Mouse (Mus musculus) embryonic fibroblast, embryonic 13.5 days (primary cell): ENCODE results near the gene Haus5. TPM values are rescaled to one million over a fixed set of nuclear protein-coding genes. Genes with fewer than 3 reads are reported as not detected.

Experiments
- H3K27ac ChIP-seq: 2 replicates; pipeline ENCODE4 v1.5.1; 2012; ENCODE audit warnings: low read length, control low read depth, inconsistent platforms; ENCODE audit not compliant: insufficient read depth
- H3K4me1 ChIP-seq: 2 replicates; pipeline ENCODE4 v1.6.1; 2011; ENCODE audit warnings: low read length; ENCODE audit not compliant: control insufficient read depth, insufficient read depth
- H3K4me3 ChIP-seq: 2 replicates; pipeline ENCODE4 v1.5.1; 2011; ENCODE audit warnings: mild to moderate bottlenecking, control low read depth, low read length; ENCODE audit not compliant: insufficient read depth
- CTCF ChIP-seq: IDR thresholded peaks from 2 replicates; pipeline ENCODE4 v1.5.1; 2011; ENCODE audit warnings: mild to moderate bottlenecking, control low read depth, low read length, moderate library complexity, borderline replicate concordance; ENCODE audit not compliant: insufficient read depth
- POLR2A ChIP-seq: IDR thresholded peaks from 2 replicates; pipeline ENCODE4 v1.6.1; 2011; ENCODE audit warnings: low read depth, mild to moderate bottlenecking, control low read depth, low read length, moderate library complexity
- polyA plus RNA-seq: library from polyadenylated mRNA; stranded (reverse); fragments of >200 nt; gene quantifications from 2 replicates; pipeline ENCODE4 v1.2.4, GENCODE M21; 2011; ENCODE audit warnings: low read depth; ENCODE audit not compliant: missing spikeins, insufficient read length

The Haus5 gene
- polyA plus RNA-seq, 1 experiment: 10.5 TPM

DNA sequence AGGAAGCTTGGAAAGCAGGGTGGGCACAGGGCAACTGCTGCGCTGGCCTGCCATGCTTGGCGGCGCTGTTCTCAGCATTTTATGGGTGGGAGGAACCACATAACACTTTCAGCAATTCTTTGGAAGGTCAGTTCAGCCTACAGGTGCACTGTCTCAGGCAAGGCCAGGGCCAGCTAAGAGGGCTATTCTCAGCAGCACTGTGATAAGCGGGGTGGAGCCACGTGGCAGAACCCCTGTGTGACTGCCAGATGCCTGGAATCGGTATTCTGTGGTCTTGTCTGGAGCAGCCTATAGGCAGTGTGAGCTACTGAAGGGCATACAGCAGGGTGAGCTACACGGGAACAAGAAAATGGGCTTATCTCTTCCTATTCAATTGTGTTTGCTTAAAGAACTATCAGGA, 54.8 kb downstream of the Haus5 start:
- TF ChIP-seq CTCF: no peak
- TF ChIP-seq POLR2A: no peak
- no peaks in the 10 kb centered on the region for H3K4me1 ChIP-seq
- no peak overlapping the region for H3K4me3 ChIP-seq
- H3K27ac ChIP-seq: no peak overlapping the region

DNA sequence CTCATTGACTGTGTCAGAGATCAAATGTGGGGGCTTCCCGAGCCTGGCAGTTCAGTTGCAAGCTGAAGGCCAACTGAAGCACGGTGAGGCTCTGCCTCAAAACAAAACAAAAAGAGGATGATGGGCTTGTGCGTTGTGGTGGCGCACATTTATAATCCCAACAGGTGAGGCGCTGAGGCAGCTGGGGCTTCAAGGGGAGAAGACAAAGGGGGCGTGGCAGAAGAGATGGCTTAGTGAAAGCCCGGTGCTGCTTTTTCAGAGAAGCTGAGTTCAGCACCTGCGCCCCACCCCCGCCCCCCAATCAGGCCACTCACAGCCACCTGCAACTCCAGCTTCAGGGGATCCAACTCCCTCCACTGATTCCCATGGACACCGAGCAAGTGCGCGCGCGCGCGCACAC, 56.3 kb downstream of the Haus5 start:
- Histone ChIP-seq H3K4me1 (no peaks in the 10 kb centered on the region), H3K4me3 (no peak overlapping the region), H3K27ac (no peak overlapping the region)
- TF ChIP-seq CTCF (no peak), POLR2A (no peak)

DNA sequence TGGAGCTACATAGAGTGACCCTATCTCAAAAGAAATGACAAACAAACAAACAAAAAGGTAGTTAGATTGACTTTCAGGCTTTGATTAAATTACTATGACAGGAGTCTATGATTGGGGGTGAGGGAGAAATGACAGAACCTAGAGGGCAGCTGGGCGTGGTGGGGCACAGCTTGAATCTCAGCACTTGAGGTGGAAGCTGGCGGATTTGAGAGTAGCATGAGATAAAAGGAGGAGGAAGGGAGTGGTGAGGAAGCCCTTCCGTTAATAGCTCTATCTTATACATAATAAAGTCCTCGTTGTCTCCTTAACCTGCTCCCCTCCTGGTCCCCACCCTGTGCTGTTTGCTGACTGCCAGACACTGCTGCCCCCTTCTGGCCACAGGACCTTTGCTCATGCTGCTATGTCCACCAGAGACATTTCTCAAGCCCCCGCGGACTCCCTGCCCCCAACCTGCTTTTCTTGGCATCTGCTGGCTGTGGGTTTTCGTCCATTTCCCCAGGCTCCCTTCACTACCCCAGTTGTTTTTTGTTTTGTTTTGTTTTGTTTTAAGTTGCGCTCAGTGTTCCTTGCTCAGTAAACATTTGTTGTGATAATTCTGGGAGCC, 57.0 kb downstream of the Haus5 start:
- TF ChIP-seq CTCF: peak; percentile 75
- no peak for TF ChIP-seq POLR2A
- no peak overlapping the region for H3K4me3 ChIP-seq
- no peak overlapping the region for H3K27ac ChIP-seq
- H3K4me1 ChIP-seq: no peaks in the 10 kb centered on the region

DNA sequence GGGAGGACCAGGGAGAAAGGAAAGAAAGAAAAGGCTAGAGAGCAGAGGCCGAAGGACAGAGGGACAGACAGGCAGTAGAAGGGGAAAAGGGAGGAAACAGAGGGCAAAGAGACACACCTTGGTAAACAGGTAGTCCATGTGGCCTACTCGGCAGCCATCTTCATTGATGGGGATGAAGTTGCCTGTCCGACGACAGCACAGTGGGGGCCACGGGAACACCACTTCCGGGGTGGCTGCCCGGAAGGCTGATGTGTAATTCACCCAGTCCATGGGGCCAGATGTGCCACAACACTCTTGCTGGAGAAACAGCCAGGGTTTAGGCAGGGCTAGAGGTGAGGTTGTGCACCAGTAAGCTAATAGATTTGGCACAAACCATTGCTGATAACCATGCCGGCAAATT, 59.9 kb downstream of the Haus5 start:
- TF ChIP-seq CTCF (no peak), POLR2A (no peak)
- no peaks in the 10 kb centered on the region for H3K4me1 ChIP-seq
- no peak overlapping the region for H3K27ac ChIP-seq
- H3K4me3 ChIP-seq: no peak overlapping the region

DNA sequence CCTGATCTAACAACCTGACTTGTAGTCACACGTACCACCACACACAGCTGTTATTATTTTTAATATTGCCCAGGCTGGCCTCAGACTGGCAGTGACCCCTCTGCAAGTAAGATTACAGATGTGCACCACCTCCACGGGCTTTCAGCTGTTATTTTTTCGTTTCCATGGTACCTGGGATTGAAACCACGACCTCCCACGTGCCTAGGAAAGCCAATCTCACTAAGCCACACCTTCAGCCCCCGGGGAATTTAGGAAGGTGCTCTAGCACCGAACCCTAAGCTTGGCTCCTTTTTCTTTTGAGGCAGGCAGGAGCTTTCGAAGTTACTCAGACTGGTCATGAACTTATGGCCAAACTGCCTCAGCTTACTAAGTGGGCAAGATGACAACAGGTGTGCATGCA, 60.4 kb downstream of the Haus5 start:
- H3K4me3 ChIP-seq: no peak overlapping the region
- no peak for TF ChIP-seq CTCF
- TF ChIP-seq POLR2A: no peak
- no peaks in the 10 kb centered on the region for H3K4me1 ChIP-seq
- no peak overlapping the region for H3K27ac ChIP-seq

Other genes starting within 250 kb of the Haus5 start
- gene Hcst, start 245.1 kb downstream of the Haus5 start, polyA plus RNA-seq: not detected in 2 replicates
- 0.42 and 1.1 TPM in 2 replicates for gene Nfkbid, start 243.3 kb downstream of the Haus5 start, polyA plus RNA-seq
- 30.8 and 34.2 TPM in 2 replicates for gene Aplp1, start 219.5 kb downstream of the Haus5 start, polyA plus RNA-seq
- not detected in 2 replicates for gene Kirrel2, start 207.3 kb downstream of the Haus5 start, polyA plus RNA-seq
- gene Nphs1, start 206.7 kb downstream of the Haus5 start, polyA plus RNA-seq: not detected in 2 replicates
- gene Prodh2, start 171.4 kb downstream of the Haus5 start, polyA plus RNA-seq: not detected in 2 replicates
- 4.3 and 7.1 TPM in 2 replicates for gene Arhgap33, start 129.9 kb downstream of the Haus5 start, polyA plus RNA-seq
- 55.6 and 58.1 TPM in 2 replicates for gene Hspb6, start 112.8 kb downstream of the Haus5 start, polyA plus RNA-seq
- gene Proser3, start 112.7 kb downstream of the Haus5 start, polyA plus RNA-seq: 7.7 and 8.0 TPM in 2 replicates
- 30.6 and 38.5 TPM in 2 replicates for gene Lin37, start 105.2 kb downstream of the Haus5 start, polyA plus RNA-seq
- gene U2af1l4, start 101.7 kb downstream of the Haus5 start, polyA plus RNA-seq: 49.1 and 79.1 TPM in 2 replicates
- 1.4 and 3.1 TPM in 2 replicates for gene Gm49396, start 101.7 kb downstream of the Haus5 start, polyA plus RNA-seq
- 130 and 134 TPM in 2 replicates for gene Psenen, start 101.4 kb downstream of the Haus5 start, polyA plus RNA-seq
- gene Igflr1, start 99.6 kb downstream of the Haus5 start, polyA plus RNA-seq: not detected in 2 replicates
- 31.9 and 40.1 TPM in 2 replicates for gene Kmt2b, start 76.3 kb downstream of the Haus5 start, polyA plus RNA-seq
- not detected in 2 replicates for gene Zbtb32, start 66.1 kb downstream of the Haus5 start, polyA plus RNA-seq
- gene Upk1a, start 52.1 kb downstream of the Haus5 start, polyA plus RNA-seq: 0.47 and 0.49 TPM in 2 replicates
- 550 and 557 TPM in 2 replicates for gene Cox6b1, start 38.8 kb downstream of the Haus5 start, polyA plus RNA-seq
- gene Etv2, start 29.1 kb downstream of the Haus5 start, polyA plus RNA-seq: not detected in 2 replicates
- 32.9 and 33.9 TPM in 2 replicates for gene Rbm42, start 14.7 kb downstream of the Haus5 start, polyA plus RNA-seq
- gene Pmis2, start 6.6 kb upstream of the Haus5 start, polyA plus RNA-seq: not detected in 2 replicates
- gene 2200002J24Rik, start 33.9 kb upstream of the Haus5 start, polyA plus RNA-seq: not detected in 2 replicates
- not detected in 2 replicates for gene Atp4a, start 47.2 kb upstream of the Haus5 start, polyA plus RNA-seq
- 136 and 144 TPM in 2 replicates for gene Tmem147, start 64.5 kb upstream of the Haus5 start, polyA plus RNA-seq
- not detected in 2 replicates for gene Gapdhs, start 78.7 kb upstream of the Haus5 start, polyA plus RNA-seq
- 4.4 and 5.1 TPM in 2 replicates for gene Sbsn, start 86.5 kb upstream of the Haus5 start, polyA plus RNA-seq
- not detected in 2 replicates for gene Dmkn, start 98.8 kb upstream of the Haus5 start, polyA plus RNA-seq
- gene Krtdap, start 122.9 kb upstream of the Haus5 start, polyA plus RNA-seq: not detected in 2 replicates
- gene Ffar2, start 158.8 kb upstream of the Haus5 start, polyA plus RNA-seq: not detected in 2 replicates
- gene Ffar3, start 191.2 kb upstream of the Haus5 start, polyA plus RNA-seq: not detected in 2 replicates
- not detected in 2 replicates for gene Ffar1, start 196.6 kb upstream of the Haus5 start, polyA plus RNA-seq
- not detected in 2 replicates for gene Cd22, start 215.3 kb upstream of the Haus5 start, polyA plus RNA-seq
- not detected in 2 replicates for gene Mag, start 249.9 kb upstream of the Haus5 start, polyA plus RNA-seq